Mouse (Mus musculus): Measurements from ENCODE around the gene Mchr1. TPM values are rescaled to one million over a fixed set of nuclear protein-coding genes. Genes with fewer than 3 reads are reported as not detected.
A peak's percentile ranks its signal among the peaks of the same experiment; 100 is the strongest.

Gene Mchr1
- 1.5 and 2.1 TPM in 2 replicates for polyA plus RNA-seq (2015; fragmentation: Nextera tagmentation; extraction: Ambion mirVana)

- peak; percentile 72 for TF ChIP-seq CTCF (IDR thresholded peaks at IDR 0.05; ENCODE audit: low read depth)
- H3K36me3 ChIP-seq (ENCODE audit: control insufficient read depth, insufficient read depth): no peaks in the 10 kb centered on the region
- no peaks in the 10 kb centered on the region for H3K4me1 ChIP-seq (replicated peaks; ENCODE audit: control insufficient read depth, insufficient read depth, low read length)
- peaks cover 10% of the 10 kb centered on the region; the same call in 1 of the 2 replicates for H3K27me3 ChIP-seq (replicated peaks; ENCODE audit: control insufficient read depth, insufficient read depth, low read length)
- 0 out of 2 replicates have a peak within 1 kb of the TSS, but pooled peaks have one; percentile 10 for H3K27ac ChIP-seq (ENCODE audit: low read depth, low read length)
- H3K9me3 ChIP-seq (ENCODE audit: control insufficient read depth): no peaks in the 10 kb centered on the region
- peak within 1 kb of the TSS; percentile 69 for H3K4me2 ChIP-seq (replicated peaks; ENCODE audit: low read depth)
- H3K4me3 ChIP-seq (ENCODE audit: low read depth, low read length): peak within 1 kb of the TSS; percentile 36
- peak; percentile 39 for ATAC-seq
- H3K9ac ChIP-seq (ENCODE audit: low read depth, low read length): peak within 1 kb of the TSS; percentile 13
- 4% methylated on average over 25 of the region's 25 CpGs for WGBS
Observed at GRCm38 (mm10) chr15:81235086-81235920, at the start of gene Mchr1. Gene Mchr1, plus strand, starts transcription at chr15:81235499.

GRCm38 (mm10) chr15:81189061-81189460 is 46.2 kb upstream of the Mchr1 start:
- Histone ChIP-seq H3K27me3 (replicated peaks; ENCODE audit: control insufficient read depth, insufficient read depth, low read length) (no peaks in the 10 kb centered on the region), H3K9me3 (ENCODE audit: control insufficient read depth) (no peaks in the 10 kb centered on the region), H3K27ac (ENCODE audit: low read depth, low read length) (no peak overlapping the region), H3K36me3 (ENCODE audit: control insufficient read depth, insufficient read depth) (0 out of 2 replicates have a peak, but pooled peaks cover 3% of the 10 kb centered on the region), H3K4me2 (replicated peaks; ENCODE audit: low read depth) (peak overlapping the region; percentile 93; the same call in 1 of the 2 replicates), H3K9ac (ENCODE audit: low read depth, low read length) (no peak overlapping the region), H3K4me1 (replicated peaks; ENCODE audit: control insufficient read depth, insufficient read depth, low read length) (no peaks in the 10 kb centered on the region), H3K4me3 (ENCODE audit: low read depth, low read length) (no peak overlapping the region)
- no peak for ATAC-seq
- TF ChIP-seq CTCF (IDR thresholded peaks at IDR 0.05; ENCODE audit: low read depth): no peak
- WGBS: 91% methylated on average over 2 of the region's 2 CpGs

GRCm38 (mm10) chr15:81190011-81190629 is 45.2 kb upstream of the Mchr1 start:
- peak; percentile 46 for ATAC-seq
- 0 out of 2 replicates have a peak, but pooled peaks cover 3% of the 10 kb centered on the region for H3K36me3 ChIP-seq (ENCODE audit: control insufficient read depth, insufficient read depth)
- peak overlapping the region; percentile 83 for H3K9ac ChIP-seq (ENCODE audit: low read depth, low read length)
- peak overlapping the region; percentile 90 for H3K4me3 ChIP-seq (ENCODE audit: low read depth, low read length)
- no peaks in the 10 kb centered on the region for H3K4me1 ChIP-seq (replicated peaks; ENCODE audit: control insufficient read depth, insufficient read depth, low read length)
- H3K9me3 ChIP-seq (ENCODE audit: control insufficient read depth): no peaks in the 10 kb centered on the region
- under 1% methylated on average over 44 of the region's 46 CpGs for WGBS
- H3K4me2 ChIP-seq (replicated peaks; ENCODE audit: low read depth): peak overlapping the region; percentile 93
- TF ChIP-seq CTCF (IDR thresholded peaks at IDR 0.05; ENCODE audit: low read depth): no peak
- H3K27me3 ChIP-seq (replicated peaks; ENCODE audit: control insufficient read depth, insufficient read depth, low read length): no peaks in the 10 kb centered on the region
- peak overlapping the region; percentile 68 for H3K27ac ChIP-seq (ENCODE audit: low read depth, low read length)

DNA sequence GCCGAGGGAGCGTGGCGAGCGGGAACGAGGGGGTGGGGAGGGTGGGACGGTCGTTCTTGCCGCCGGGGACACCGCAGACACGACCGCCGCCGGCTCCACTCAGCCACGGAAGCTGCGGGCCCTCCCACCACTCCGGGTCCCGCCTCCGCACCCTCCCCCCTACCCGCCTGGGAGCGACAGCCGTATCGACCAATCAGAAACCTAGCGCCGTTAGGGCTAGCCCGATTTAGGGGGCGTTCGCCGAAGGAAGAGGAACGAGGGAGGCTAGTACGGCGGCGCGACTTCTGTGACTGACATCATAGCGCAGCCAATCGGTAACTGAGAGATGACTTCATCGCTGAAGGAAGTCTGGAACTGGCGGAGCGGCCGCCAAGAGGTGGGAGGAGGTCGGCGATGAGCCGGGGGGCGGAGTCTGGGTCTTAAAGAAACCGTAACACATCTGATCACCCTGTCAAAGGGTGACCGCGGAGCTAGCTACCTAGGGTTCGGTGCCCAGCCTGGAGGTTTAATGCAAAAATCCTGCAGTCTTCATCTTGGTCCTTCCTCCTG is 44.6 kb upstream of the Mchr1 start, which contains the start of gene Mrtfa:
TSS of gene Mrtfa (minus strand) at position 128 of the 549 bp plus-strand sequence.
- no peaks in the 10 kb centered on the region for H3K27me3 ChIP-seq (replicated peaks; ENCODE audit: control insufficient read depth, insufficient read depth, low read length)
- peak; percentile 98 for ATAC-seq
- under 1% methylated on average over 48 of the region's 48 CpGs for WGBS
- peak within 1 kb of the TSS; percentile 69 for H3K27ac ChIP-seq (ENCODE audit: low read depth, low read length)
- peak within 1 kb of the TSS; percentile 83 for H3K9ac ChIP-seq (ENCODE audit: low read depth, low read length)
- H3K9me3 ChIP-seq (ENCODE audit: control insufficient read depth): no peaks in the 10 kb centered on the region
- H3K4me2 ChIP-seq (replicated peaks; ENCODE audit: low read depth): peak within 1 kb of the TSS; percentile 93
- peak within 1 kb of the TSS; percentile 90 for H3K4me3 ChIP-seq (ENCODE audit: low read depth, low read length)
- no peak for TF ChIP-seq CTCF (IDR thresholded peaks at IDR 0.05; ENCODE audit: low read depth)
- 0 out of 2 replicates have a peak, but pooled peaks cover 3% of the 10 kb centered on the region for H3K36me3 ChIP-seq (ENCODE audit: control insufficient read depth, insufficient read depth)
- no peaks in the 10 kb centered on the region for H3K4me1 ChIP-seq (replicated peaks; ENCODE audit: control insufficient read depth, insufficient read depth, low read length)

DNA sequence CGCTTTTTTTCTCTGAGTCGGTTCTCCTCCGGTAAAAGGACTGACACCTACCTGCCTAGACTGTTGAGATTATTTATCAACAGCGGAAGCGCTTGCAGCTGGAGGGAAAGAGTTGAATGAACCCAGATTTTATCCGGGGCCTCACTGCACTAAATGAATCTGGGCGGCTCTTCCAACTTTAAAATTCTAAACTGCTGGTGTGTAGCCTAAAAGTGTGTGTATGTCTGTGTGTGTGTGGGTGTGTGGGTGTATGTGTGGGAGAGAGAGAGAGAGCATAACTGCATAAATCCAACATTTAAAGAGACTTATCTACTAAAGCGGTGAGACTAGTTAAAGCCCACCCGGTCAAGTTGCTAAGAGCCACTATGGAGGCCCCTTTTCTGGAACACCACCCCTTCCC is 44.0 kb upstream of the Mchr1 start:
- peak overlapping the region; percentile 90 for H3K4me3 ChIP-seq (ENCODE audit: low read depth, low read length)
- H3K4me1 ChIP-seq (replicated peaks; ENCODE audit: control insufficient read depth, insufficient read depth, low read length): no peaks in the 10 kb centered on the region
- no peak for ATAC-seq
- TF ChIP-seq CTCF (IDR thresholded peaks at IDR 0.05; ENCODE audit: low read depth): no peak
- WGBS: 18% methylated on average over 9 of the region's 9 CpGs
- H3K9ac ChIP-seq (ENCODE audit: low read depth, low read length): peak overlapping the region; percentile 83
- H3K9me3 ChIP-seq (ENCODE audit: control insufficient read depth): no peaks in the 10 kb centered on the region
- peak overlapping the region; percentile 93 for H3K4me2 ChIP-seq (replicated peaks; ENCODE audit: low read depth)
- no peaks in the 10 kb centered on the region for H3K27me3 ChIP-seq (replicated peaks; ENCODE audit: control insufficient read depth, insufficient read depth, low read length)
- 0 out of 2 replicates have a peak, but pooled peaks cover 3% of the 10 kb centered on the region for H3K36me3 ChIP-seq (ENCODE audit: control insufficient read depth, insufficient read depth)
- H3K27ac ChIP-seq (ENCODE audit: low read depth, low read length): peak overlapping the region; percentile 69

DNA sequence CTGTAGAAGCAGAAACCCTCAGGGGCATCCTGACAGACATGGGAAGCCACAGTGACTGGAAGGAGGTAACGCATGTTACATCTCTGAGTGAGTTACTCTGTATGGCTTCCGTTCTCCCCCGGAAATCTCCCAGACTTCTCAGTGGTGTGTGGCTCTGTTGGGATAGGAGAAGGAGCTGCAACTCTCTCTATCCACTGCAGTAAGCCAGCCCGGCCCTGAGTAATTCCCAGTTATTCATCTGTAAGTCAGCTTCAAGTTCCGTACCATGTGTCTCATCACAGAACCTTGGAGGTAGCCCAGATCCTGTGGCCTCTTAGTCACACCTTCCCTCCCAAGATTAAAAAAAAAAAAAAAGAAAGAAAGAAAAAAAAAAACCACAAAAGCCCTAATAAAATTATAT is 43.0 kb upstream of the Mchr1 start:
- no peak overlapping the region for H3K27ac ChIP-seq (ENCODE audit: low read depth, low read length)
- TF ChIP-seq CTCF (IDR thresholded peaks at IDR 0.05; ENCODE audit: low read depth): no peak
- H3K9me3 ChIP-seq (ENCODE audit: control insufficient read depth): no peaks in the 10 kb centered on the region
- no peak overlapping the region for H3K9ac ChIP-seq (ENCODE audit: low read depth, low read length)
- H3K27me3 ChIP-seq (replicated peaks; ENCODE audit: control insufficient read depth, insufficient read depth, low read length): no peaks in the 10 kb centered on the region
- no peaks in the 10 kb centered on the region for H3K4me1 ChIP-seq (replicated peaks; ENCODE audit: control insufficient read depth, insufficient read depth, low read length)
- ATAC-seq: no peak
- 88% methylated on average over 5 of the region's 5 CpGs for WGBS
- H3K4me2 ChIP-seq (replicated peaks; ENCODE audit: low read depth): no peak overlapping the region
- 0 out of 2 replicates have a peak, but pooled peaks cover 3% of the 10 kb centered on the region for H3K36me3 ChIP-seq (ENCODE audit: control insufficient read depth, insufficient read depth)
- no peak overlapping the region for H3K4me3 ChIP-seq (ENCODE audit: low read depth, low read length)
